Mouse (Mus musculus): ENCODE data around the gene Galntl6. TPM values are rescaled to one million over a fixed set of nuclear protein-coding genes. Genes with fewer than 3 reads are reported as not detected.

Gene Galntl6
- polyA plus RNA-seq, 1 experiment, result not detected

- Histone ChIP-seq H3K9me3 (ENCODE audit: control insufficient read depth, low read length) (no peaks in the 10 kb centered on the region), H3K36me3 (ENCODE audit: control insufficient read depth) (no peaks in the 10 kb centered on the region), H3K27me3 (ENCODE audit: control insufficient read depth) (no peaks in the 10 kb centered on the region), H3K4me3 (replicated peaks) (no peak overlapping the region), H3K4me1 (ENCODE audit: control insufficient read depth) (no peaks in the 10 kb centered on the region)
- TF ChIP-seq GATA1 (IDR thresholded peaks at IDR 0.05; ENCODE audit: low read length), result no peak
- no peak for TF ChIP-seq TAL1 (IDR thresholded peaks at IDR 0.05; ENCODE audit: low read length)
These were observed 827.5 kb downstream of the Galntl6 start for GRCm38 (mm10) chr8:58084931-58085330.

GRCm38 (mm10) chr8:58081715-58082114 lies 830.7 kb downstream of the Galntl6 start:
- H3K27me3 ChIP-seq (ENCODE audit: control insufficient read depth), result no peaks in the 10 kb centered on the region
- H3K4me3 ChIP-seq (replicated peaks), result no peak overlapping the region
- TF ChIP-seq GATA1 (IDR thresholded peaks at IDR 0.05; ENCODE audit: low read length), result no peak
- no peak for TF ChIP-seq TAL1 (IDR thresholded peaks at IDR 0.05; ENCODE audit: low read length)
- H3K4me1 ChIP-seq (ENCODE audit: control insufficient read depth), result no peaks in the 10 kb centered on the region
- H3K9me3 ChIP-seq (ENCODE audit: control insufficient read depth, low read length), result no peaks in the 10 kb centered on the region
- H3K36me3 ChIP-seq (ENCODE audit: control insufficient read depth), result no peaks in the 10 kb centered on the region

GRCm38 (mm10) chr8:58074611-58075010 lies 837.8 kb downstream of the Galntl6 start:
- Histone ChIP-seq H3K36me3 (ENCODE audit: control insufficient read depth) (no peaks in the 10 kb centered on the region), H3K9me3 (ENCODE audit: control insufficient read depth, low read length) (no peaks in the 10 kb centered on the region), H3K4me1 (ENCODE audit: control insufficient read depth) (no peaks in the 10 kb centered on the region), H3K27me3 (ENCODE audit: control insufficient read depth) (no peaks in the 10 kb centered on the region), H3K4me3 (replicated peaks) (no peak overlapping the region)
- TF ChIP-seq TAL1 (IDR thresholded peaks at IDR 0.05; ENCODE audit: low read length), result no peak
- TF ChIP-seq GATA1 (IDR thresholded peaks at IDR 0.05; ENCODE audit: low read length), result no peak

GRCm38 (mm10) chr8:58073733-58074132 lies 838.7 kb downstream of the Galntl6 start:
- Histone ChIP-seq H3K4me1 (ENCODE audit: control insufficient read depth) (no peaks in the 10 kb centered on the region), H3K27me3 (ENCODE audit: control insufficient read depth) (no peaks in the 10 kb centered on the region), H3K4me3 (replicated peaks) (no peak overlapping the region), H3K9me3 (ENCODE audit: control insufficient read depth, low read length) (no peaks in the 10 kb centered on the region), H3K36me3 (ENCODE audit: control insufficient read depth) (no peaks in the 10 kb centered on the region)
- TF ChIP-seq GATA1 (IDR thresholded peaks at IDR 0.05; ENCODE audit: low read length) (no peak), TAL1 (IDR thresholded peaks at IDR 0.05; ENCODE audit: low read length) (no peak)

- Histone ChIP-seq H3K9me3 (ENCODE audit: control insufficient read depth, low read length) (peaks cover 2% of the 10 kb centered on the region; the same call in 1 of the 2 replicates), H3K4me1 (ENCODE audit: control insufficient read depth) (no peaks in the 10 kb centered on the region), H3K4me3 (replicated peaks) (no peak overlapping the region), H3K36me3 (ENCODE audit: control insufficient read depth) (no peaks in the 10 kb centered on the region), H3K27me3 (ENCODE audit: control insufficient read depth) (no peaks in the 10 kb centered on the region)
- no peak for TF ChIP-seq TAL1 (IDR thresholded peaks at IDR 0.05; ENCODE audit: low read length)
- no peak for TF ChIP-seq GATA1 (IDR thresholded peaks at IDR 0.05; ENCODE audit: low read length)
These were observed 880.2 kb downstream of the Galntl6 start for GRCm38 (mm10) chr8:58032271-58032670.

- H3K36me3 ChIP-seq (ENCODE audit: control insufficient read depth), result no peaks in the 10 kb centered on the region
- no peak for TF ChIP-seq GATA1 (IDR thresholded peaks at IDR 0.05; ENCODE audit: low read length)
- no peak for TF ChIP-seq TAL1 (IDR thresholded peaks at IDR 0.05; ENCODE audit: low read length)
- H3K4me3 ChIP-seq (replicated peaks), result no peak overlapping the region
- no peaks in the 10 kb centered on the region for H3K4me1 ChIP-seq (ENCODE audit: control insufficient read depth)
- no peaks in the 10 kb centered on the region for H3K27me3 ChIP-seq (ENCODE audit: control insufficient read depth)
- peaks cover 14% of the 10 kb centered on the region for H3K9me3 ChIP-seq (ENCODE audit: control insufficient read depth, low read length)
These were observed 886.9 kb downstream of the Galntl6 start for GRCm38 (mm10) chr8:58025558-58025957.

- peaks cover 14% of the 10 kb centered on the region for H3K9me3 ChIP-seq (ENCODE audit: control insufficient read depth, low read length)
- H3K4me3 ChIP-seq (replicated peaks), result no peak overlapping the region
- H3K36me3 ChIP-seq (ENCODE audit: control insufficient read depth), result no peaks in the 10 kb centered on the region
- no peaks in the 10 kb centered on the region for H3K27me3 ChIP-seq (ENCODE audit: control insufficient read depth)
- no peaks in the 10 kb centered on the region for H3K4me1 ChIP-seq (ENCODE audit: control insufficient read depth)
- TF ChIP-seq GATA1 (IDR thresholded peaks at IDR 0.05; ENCODE audit: low read length) (no peak), TAL1 (IDR thresholded peaks at IDR 0.05; ENCODE audit: low read length) (no peak)
These were observed 887.3 kb downstream of the Galntl6 start for GRCm38 (mm10) chr8:58025094-58025493.

GRCm38 (mm10) chr8:58023426-58024176 lies 888.8 kb downstream of the Galntl6 start:
- no peaks in the 10 kb centered on the region for H3K36me3 ChIP-seq (ENCODE audit: control insufficient read depth)

GRCm38 (mm10) chr8:57989428-57990171 lies 922.8 kb downstream of the Galntl6 start:
- Histone ChIP-seq H3K36me3 (ENCODE audit: control insufficient read depth) (no peaks in the 10 kb centered on the region), H3K27me3 (ENCODE audit: control insufficient read depth) (no peaks in the 10 kb centered on the region), H3K4me1 (ENCODE audit: control insufficient read depth) (no peaks in the 10 kb centered on the region), H3K4me3 (replicated peaks) (no peak overlapping the region), H3K9me3 (ENCODE audit: control insufficient read depth, low read length) (peaks cover 5% of the 10 kb centered on the region)
- no peak for TF ChIP-seq TAL1 (IDR thresholded peaks at IDR 0.05; ENCODE audit: low read length)
- TF ChIP-seq GATA1 (IDR thresholded peaks at IDR 0.05; ENCODE audit: low read length), result no peak

More at GRCm38 (mm10) chr8:58023426-58024176, 888.8 kb downstream of the Galntl6 start:
- Histone ChIP-seq H3K4me3 (replicated peaks) (no peak overlapping the region), H3K4me1 (ENCODE audit: control insufficient read depth) (no peaks in the 10 kb centered on the region), H3K27me3 (ENCODE audit: control insufficient read depth) (no peaks in the 10 kb centered on the region), H3K9me3 (ENCODE audit: control insufficient read depth, low read length) (peaks cover 14% of the 10 kb centered on the region)
- TF ChIP-seq GATA1 (IDR thresholded peaks at IDR 0.05; ENCODE audit: low read length) (no peak), TAL1 (IDR thresholded peaks at IDR 0.05; ENCODE audit: low read length) (no peak)
